In the genomic region with DNA sequence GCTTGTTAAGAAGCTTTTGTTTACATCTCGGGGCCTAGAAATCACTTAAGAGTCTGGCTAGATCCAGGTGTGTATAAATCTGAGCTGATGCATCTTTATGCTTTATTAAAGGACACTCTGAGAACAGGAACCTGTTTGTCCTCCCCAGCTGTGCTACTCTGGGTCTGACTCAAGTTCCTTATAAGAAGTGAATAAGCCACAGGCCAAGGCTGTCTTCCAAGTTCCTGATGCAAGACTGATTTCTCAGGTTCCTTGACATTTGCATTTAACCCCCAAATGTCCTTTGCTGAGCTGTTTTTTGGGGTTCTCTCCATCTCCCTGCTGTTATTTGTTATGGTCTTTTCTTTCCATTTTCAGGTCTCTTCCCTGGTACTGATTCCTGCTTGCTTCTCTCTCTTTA, we compare ENCODE assay signal across 22 mouse cellular contexts. TPM values are rescaled to one million over a fixed set of nuclear protein-coding genes. Genes with fewer than 3 reads are reported as not detected.
A peak's percentile ranks its signal among the peaks of the same experiment; 100 is the strongest.
DNase-seq lines count a peak whose midpoint lies in the region; ATAC-seq and TF ChIP-seq lines count a peak whose summit lies in the region.
"Had no signal": no experiment of that assay in that cellular context is flagged by ENCODE, and none has a peak within 500 bp of the region (broad histone marks: within the 10 kb centered on the region; RNA-seq: fewer than 3 reads in every experiment).

No protein-coding gene starts in this region.

- TF ChIP-seq EP300 in liver, postnatal 0 days (IDR thresholded peaks at IDR 0.05; ENCODE audit: low read depth) = no peak
- TF ChIP-seq EP300 in stomach, postnatal 0 days (optimal IDR thresholded peaks at IDR 0.05) = no peak

- H3K27me3 ChIP-seq in liver, adult 2 months (ENCODE audit: control insufficient read depth, insufficient read depth, low read length) = no peaks in the 10 kb centered on the region
- H3K27me3 ChIP-seq in liver, postnatal 0 days (ENCODE audit: insufficient read depth, low read length) = no peaks in the 10 kb centered on the region
- no peaks in the 10 kb centered on the region for H3K27me3 ChIP-seq in stomach, postnatal 0 days (ENCODE audit: control insufficient read depth, insufficient read depth, low read length)
- H3K27me3 ChIP-seq in hindbrain, embryonic 10.5 days (ENCODE audit: insufficient read depth, poor library complexity, severe bottlenecking) = peaks cover 22% of the 10 kb centered on the region; the same call in 1 of the 2 replicates
- no peaks in the 10 kb centered on the region for H3K27me3 ChIP-seq in intestine, embryonic 15.5 days (replicated peaks)
- H3K27me3 ChIP-seq: heart, embryonic 15.5 days; limb, embryonic 12.5 days had no signal

- H3K36me3 ChIP-seq in liver, adult 2 months (ENCODE audit: control insufficient read depth, insufficient read depth, low read length) = no peaks in the 10 kb centered on the region
- no peaks in the 10 kb centered on the region for H3K36me3 ChIP-seq in liver, postnatal 0 days (replicated peaks; ENCODE audit: insufficient read depth, low read length)
- H3K36me3 ChIP-seq in stomach, postnatal 0 days (ENCODE audit: control insufficient read depth, insufficient read depth, low read length) = no peaks in the 10 kb centered on the region
- no peaks in the 10 kb centered on the region for H3K36me3 ChIP-seq in hindbrain, embryonic 10.5 days
- no peaks in the 10 kb centered on the region for H3K36me3 ChIP-seq in intestine, embryonic 15.5 days
- H3K36me3 ChIP-seq: heart, embryonic 15.5 days; limb, embryonic 12.5 days had no signal

- H3K4me3 ChIP-seq in liver, adult 2 months (ENCODE audit: insufficient read depth, low read depth, low read length) = no peak overlapping the region
- H3K4me3 ChIP-seq in liver, postnatal 0 days (ENCODE audit: low read depth, low read length) = no peak overlapping the region
- no peak overlapping the region for H3K4me3 ChIP-seq in stomach, postnatal 0 days (ENCODE audit: low read depth, low read length)
- no peak overlapping the region for H3K4me3 ChIP-seq in hindbrain, embryonic 10.5 days
- H3K4me3 ChIP-seq in intestine, embryonic 15.5 days (replicated peaks) = no peak overlapping the region
- H3K4me3 ChIP-seq: erythroblast, embryonic 14.5 days; heart, embryonic 15.5 days; limb, embryonic 12.5 days had no signal

- H3K9ac ChIP-seq in liver, adult 2 months (ENCODE audit: low read depth, low read length) = no peak overlapping the region
- H3K9ac ChIP-seq in liver, postnatal 0 days (replicated peaks) = no peak overlapping the region
- no peak overlapping the region for H3K9ac ChIP-seq in stomach, postnatal 0 days (ENCODE audit: low read length)
- no peak overlapping the region for H3K9ac ChIP-seq in intestine, embryonic 15.5 days
- H3K9ac ChIP-seq: heart, embryonic 15.5 days; limb, embryonic 12.5 days; liver, embryonic 14.5 days had no signal

- no peaks in the 10 kb centered on the region for H3K79me2 ChIP-seq in liver, adult 2 months (ENCODE audit: control insufficient read depth, insufficient read depth, low read length)

- no peaks in the 10 kb centered on the region for H3K9me3 ChIP-seq in liver, postnatal 0 days (ENCODE audit: low read length)
- H3K9me3 ChIP-seq in stomach, postnatal 0 days (ENCODE audit: control insufficient read depth, low read length) = no peaks in the 10 kb centered on the region
- no peaks in the 10 kb centered on the region for H3K9me3 ChIP-seq in hindbrain, embryonic 10.5 days
- H3K9me3 ChIP-seq in intestine, embryonic 15.5 days = no peaks in the 10 kb centered on the region
- H3K9me3 ChIP-seq: heart, embryonic 15.5 days; limb, embryonic 12.5 days had no signal

- H3K27ac ChIP-seq in liver, adult 2 months (replicated peaks; ENCODE audit: insufficient read depth, low read depth, low read length) = no peak overlapping the region
- no peak overlapping the region for H3K27ac ChIP-seq in liver, postnatal 0 days (ENCODE audit: low read depth)
- peak overlapping the region; percentile 30; the same call in 1 of the 2 replicates for H3K27ac ChIP-seq in stomach, postnatal 0 days (replicated peaks)
- H3K27ac ChIP-seq in hindbrain, embryonic 10.5 days = no peak overlapping the region
- H3K27ac ChIP-seq in intestine, embryonic 15.5 days = no peak overlapping the region
- H3K27ac ChIP-seq: heart, embryonic 15.5 days; hindbrain, postnatal 0 days; limb, embryonic 12.5 days; liver, embryonic 14.5 days; macrophage had no signal

- no peaks in the 10 kb centered on the region for H3K4me1 ChIP-seq in liver, adult 2 months (ENCODE audit: control insufficient read depth, insufficient read depth, low read length)
- peaks cover 26% of the 10 kb centered on the region for H3K4me1 ChIP-seq in liver, postnatal 0 days (ENCODE audit: insufficient read depth)
- no peaks in the 10 kb centered on the region for H3K4me1 ChIP-seq in stomach, postnatal 0 days (replicated peaks; ENCODE audit: control insufficient read depth, insufficient read depth)
- peaks cover 32% of the 10 kb centered on the region for H3K4me1 ChIP-seq in hindbrain, embryonic 10.5 days (replicated peaks)
- H3K4me1 ChIP-seq in intestine, embryonic 15.5 days (replicated peaks) = no peaks in the 10 kb centered on the region
- H3K4me1 ChIP-seq: limb, embryonic 12.5 days had no signal

- no peak for ATAC-seq in liver, postnatal 0 days
- peak; percentile 55 for ATAC-seq in granulocyte monocyte progenitor cell, adult 5-6 weeks (replicated peaks; ENCODE audit: poor library complexity, severe bottlenecking)
- no peak for ATAC-seq in stomach, postnatal 0 days (ENCODE audit: low FRiP score, low TSS enrichment)
- ATAC-seq in intestine, embryonic 15.5 days = no peak
- ATAC-seq: forebrain, embryonic 14.5 days; hindbrain, postnatal 0 days; intestine, postnatal 0 days had no signal

- no peak for TF ChIP-seq CTCF in liver, adult 2 months (IDR thresholded peaks at IDR 0.05; ENCODE audit: low read depth, low read length)
- TF ChIP-seq CTCF in liver, postnatal 0 days (IDR thresholded peaks at IDR 0.05; ENCODE audit: low read depth) = no peak
- no peak for TF ChIP-seq CTCF in stomach, postnatal 0 days (IDR thresholded peaks at IDR 0.05; ENCODE audit: low read depth)

- peak; percentile 26 for DNase-seq in liver, adult 2 months (ENCODE audit: extremely low read depth, low read depth, low spot score)
- no peak for DNase-seq in liver, postnatal 0 days
- DNase-seq in NIH3T3 (ENCODE audit: low read depth) = peak; percentile 80
- DNase-seq in stomach, postnatal 0 days (ENCODE audit: low spot score) = no peak
- DNase-seq in hindbrain, embryonic 10.5 days (ENCODE audit: low spot score) = no peak
- DNase-seq: adrenal gland, postnatal 14 days; B cell, adult 2 months; cerebellum, adult 8-10 months; gastrocnemius, postnatal 14 days; heart, postnatal 4 days; kidney, postnatal 4 days had no signal

- 97% methylated on average over 1 of the region's 1 CpGs for WGBS in liver, adult 2 months
- WGBS in liver, postnatal 0 days (ENCODE audit: insufficient replicate concordance) = 82% methylated on average over 1 of the region's 1 CpGs
- 48% methylated on average over 1 of the region's 1 CpGs for WGBS in stomach, postnatal 0 days
- 84% methylated on average over 1 of the region's 1 CpGs for WGBS in hindbrain, embryonic 10.5 days
- WGBS in intestine, embryonic 15.5 days = 78% methylated on average over 1 of the region's 1 CpGs

- no peak for TF ChIP-seq POLR2A in liver, adult 2 months (IDR thresholded peaks at IDR 0.05; ENCODE audit: extremely low read depth, insufficient read depth, low read length)

- no peak overlapping the region for H3K4me2 ChIP-seq in liver, postnatal 0 days (ENCODE audit: low read depth, low read length)
- no peak overlapping the region for H3K4me2 ChIP-seq in stomach, postnatal 0 days (replicated peaks; ENCODE audit: low read depth)
- no peak overlapping the region for H3K4me2 ChIP-seq in intestine, embryonic 15.5 days (replicated peaks)
- H3K4me2 ChIP-seq: heart, embryonic 15.5 days; limb, embryonic 12.5 days; midbrain, embryonic 11.5 days had no signal

RNA-seq across cellular contexts. Expression of a gene that starts 5.9 kb away (rescaled TPM):
- 14.8 and 15.3 TPM in 2 replicates for total RNA-seq in liver, adult 2 months (2014; rRNA removed)
- polyA plus RNA-seq in liver, adult 2 months (2012; rRNA removed) = 14.8 and 15.1 TPM in 2 replicates
- polyA plus RNA-seq in liver, postnatal 0 days (2015; fragmentation: Nextera tagmentation; extraction: Ambion mirVana) = 15.4 and 17.1 TPM in 2 replicates
- 1.7 and 4.4 TPM in 2 replicates for total RNA-seq in granulocyte monocyte progenitor cell, adult 5-6 weeks (2014; fragmentation: Nextera tagmentation)
- total RNA-seq in granulocyte monocyte progenitor cell, adult 5-6 weeks (2017) = 2.3 and 2.5 TPM in 2 replicates
- polyA plus RNA-seq in stomach, postnatal 0 days (2015; fragmentation: Nextera tagmentation; extraction: Ambion mirVana) = 12.4 and 13.3 TPM in 2 replicates
- 24.5 and 28.0 TPM in 2 replicates for polyA plus RNA-seq in hindbrain, embryonic 10.5 days (2016; fragmentation: Nextera tagmentation; extraction: Ambion mirVana)
- 36.3 and 42.0 TPM in 2 replicates for polyA plus RNA-seq in intestine, embryonic 15.5 days (2015; fragmentation: Nextera tagmentation; extraction: Ambion mirVana)

RNA-seq across cellular contexts. Expression of a gene that starts 5.9 kb away (rescaled TPM):
- total RNA-seq in liver, adult 2 months (2014; rRNA removed) = 282 and 334 TPM in 2 replicates
- 290 and 317 TPM in 2 replicates for polyA plus RNA-seq in liver, adult 2 months (2012; rRNA removed)
- 94.2 and 108 TPM in 2 replicates for polyA plus RNA-seq in liver, postnatal 0 days (2015; fragmentation: Nextera tagmentation; extraction: Ambion mirVana)
- 3.1 and 10.8 TPM in 2 replicates for total RNA-seq in granulocyte monocyte progenitor cell, adult 5-6 weeks (2014; fragmentation: Nextera tagmentation)
- 6.7 and 29.6 TPM in 2 replicates for total RNA-seq in granulocyte monocyte progenitor cell, adult 5-6 weeks (2017)
- 33.7 and 42.3 TPM in 2 replicates for polyA plus RNA-seq in stomach, postnatal 0 days (2015; fragmentation: Nextera tagmentation; extraction: Ambion mirVana)
- 6.3 and 9.0 TPM in 2 replicates for polyA plus RNA-seq in hindbrain, embryonic 10.5 days (2016; fragmentation: Nextera tagmentation; extraction: Ambion mirVana)
- polyA plus RNA-seq in intestine, embryonic 15.5 days (2015; fragmentation: Nextera tagmentation; extraction: Ambion mirVana) = 45.1 and 58.0 TPM in 2 replicates

Comparison
In these comparisons a context has a peak if more than half of its experiments do, and no peak if none do; other contexts are left out.
1. DNase-seq: peak in liver, adult 2 months (single experiment) and NIH3T3 (single experiment); none in liver, postnatal 0 days (single experiment), stomach, postnatal 0 days (single experiment) and hindbrain, embryonic 10.5 days (single experiment).